Mouse (Mus musculus): ENCODE results near the gene Glis3.
A peak's percentile ranks its signal among the peaks of the same experiment; 100 is the strongest.

Glis3 gene

GRCm38 (mm10) chr19:28473621-28474020 is 206.3 kb downstream of the Glis3 start:
- no peak for DNase-seq

- DNase-seq: no peak
These were observed 208.7 kb downstream of the Glis3 start for GRCm38 (mm10) chr19:28471144-28471543.

GRCm38 (mm10) chr19:28465779-28466178 is 214.1 kb downstream of the Glis3 start:
- no peak for DNase-seq

GRCm38 (mm10) chr19:28454331-28454730 is 225.5 kb downstream of the Glis3 start:
- DNase-seq: no peak

- DNase-seq: no peak
These were observed 226.8 kb downstream of the Glis3 start for GRCm38 (mm10) chr19:28452951-28453520.

GRCm38 (mm10) chr19:28448811-28449210 is 231.1 kb downstream of the Glis3 start:
- DNase-seq: no peak

GRCm38 (mm10) chr19:28442161-28442560 is 237.7 kb downstream of the Glis3 start:
- DNase-seq: no peak

- no peak for DNase-seq
These were observed 243.3 kb downstream of the Glis3 start for GRCm38 (mm10) chr19:28436457-28437148.

GRCm38 (mm10) chr19:28428220-28428816 is 251.6 kb downstream of the Glis3 start:
- no peak for DNase-seq

GRCm38 (mm10) chr19:28424180-28424579 is 255.7 kb downstream of the Glis3 start:
- DNase-seq: no peak

- no peak for DNase-seq
These were observed 256.9 kb downstream of the Glis3 start for GRCm38 (mm10) chr19:28422939-28423338.

- DNase-seq: peak; percentile 21
These were observed 263.8 kb downstream of the Glis3 start for GRCm38 (mm10) chr19:28416069-28416468.

GRCm38 (mm10) chr19:28408787-28409186 is 271.1 kb downstream of the Glis3 start:
- no peak for DNase-seq

- DNase-seq: peak; percentile 14
These were observed 276.9 kb downstream of the Glis3 start for GRCm38 (mm10) chr19:28402956-28403355.

- DNase-seq: no peak
These were observed 284.4 kb downstream of the Glis3 start for GRCm38 (mm10) chr19:28395584-28395861.

- DNase-seq: no peak
These were observed 284.9 kb downstream of the Glis3 start for GRCm38 (mm10) chr19:28394826-28395583.

- no peak for DNase-seq
These were observed 286.1 kb downstream of the Glis3 start for GRCm38 (mm10) chr19:28393766-28394165.

- DNase-seq: no peak
These were observed 287.0 kb downstream of the Glis3 start for GRCm38 (mm10) chr19:28392838-28393237.

- DNase-seq: peak; percentile 48
These were observed 289.0 kb downstream of the Glis3 start for GRCm38 (mm10) chr19:28390920-28391319.

GRCm38 (mm10) chr19:28389146-28389545 is 290.7 kb downstream of the Glis3 start:
- no peak for DNase-seq

- no peak for DNase-seq
These were observed 296.5 kb downstream of the Glis3 start for GRCm38 (mm10) chr19:28383425-28383824.

GRCm38 (mm10) chr19:28382168-28382911 is 297.5 kb downstream of the Glis3 start:
- DNase-seq: no peak

- DNase-seq: peak; percentile 57
These were observed 298.4 kb downstream of the Glis3 start for GRCm38 (mm10) chr19:28381441-28381840.

Measured in kidney, postnatal 14 days (tissue).